ENCODE assay signal across 33 mouse cellular contexts in genomic region chr2:131678484-131678883, GRCm38 (mm10).
"Had no signal": no experiment of that assay in that cellular context is flagged by ENCODE, and none has a peak within 500 bp of the region (broad histone marks: within the 10 kb centered on the region; RNA-seq: fewer than 3 reads in every experiment).

No protein-coding gene starts in this region.

- H3K27me3 ChIP-seq: heart, embryonic 12.5 days; heart, embryonic 13.5 days; heart, embryonic 15.5 days; hindbrain, embryonic 12.5 days; hindbrain, embryonic 13.5 days; hindbrain, embryonic 15.5 days; intestine, embryonic 15.5 days; kidney, embryonic 15.5 days had no signal

- H3K4me1 ChIP-seq: hindbrain, embryonic 10.5 days; hindbrain, embryonic 12.5 days; hindbrain, embryonic 13.5 days; hindbrain, embryonic 15.5 days; intestine, embryonic 15.5 days; kidney, embryonic 15.5 days had no signal

- H3K9ac ChIP-seq: heart, embryonic 12.5 days; heart, embryonic 13.5 days; heart, embryonic 15.5 days; hindbrain, embryonic 12.5 days; hindbrain, embryonic 13.5 days; hindbrain, embryonic 14.5 days; hindbrain, embryonic 15.5 days; intestine, embryonic 15.5 days; kidney, embryonic 15.5 days had no signal

- H3K4me3 ChIP-seq: heart, embryonic 12.5 days; heart, embryonic 13.5 days; heart, embryonic 15.5 days; hindbrain, embryonic 10.5 days; hindbrain, embryonic 12.5 days; hindbrain, embryonic 13.5 days; hindbrain, embryonic 15.5 days; intestine, embryonic 15.5 days; kidney, embryonic 15.5 days; layer of hippocampus, adult 2 months; left cerebral cortex, adult 2 months had no signal

- H3K36me3 ChIP-seq: heart, embryonic 12.5 days; heart, embryonic 13.5 days; heart, embryonic 15.5 days; hindbrain, embryonic 10.5 days; hindbrain, embryonic 12.5 days; hindbrain, embryonic 13.5 days; hindbrain, embryonic 15.5 days; intestine, embryonic 15.5 days; kidney, embryonic 15.5 days had no signal

- DNase-seq: heart, postnatal 10 days; heart, postnatal 14 days; heart, postnatal 36 days; heart, postnatal 4 days; kidney, adult 11 months; kidney, adult 18-20 months; kidney, adult 2 months; kidney, adult 8-10 months; kidney, postnatal 10 days; kidney, postnatal 14 days; kidney, postnatal 25 days; kidney, postnatal 36 days; kidney, postnatal 4 days; layer of hippocampus, adult 9-11 months; layer of hippocampus, postnatal 36 days had no signal

- H3K27ac ChIP-seq: heart, embryonic 13.5 days; heart, embryonic 15.5 days; hindbrain, embryonic 10.5 days; hindbrain, embryonic 12.5 days; hindbrain, embryonic 13.5 days; hindbrain, embryonic 14.5 days; hindbrain, embryonic 15.5 days; hindbrain, postnatal 0 days; intestine, embryonic 15.5 days; kidney, embryonic 15.5 days; kidney, postnatal 0 days; layer of hippocampus, adult 2 months; left cerebral cortex, adult 2 months had no signal

- H3K4me2 ChIP-seq: heart, embryonic 12.5 days; heart, embryonic 13.5 days; heart, embryonic 15.5 days; hindbrain, embryonic 12.5 days; hindbrain, embryonic 13.5 days; hindbrain, embryonic 14.5 days; hindbrain, embryonic 15.5 days; intestine, embryonic 15.5 days; kidney, embryonic 15.5 days had no signal

- H3K9me3 ChIP-seq: heart, embryonic 12.5 days; heart, embryonic 13.5 days; heart, embryonic 15.5 days; hindbrain, embryonic 10.5 days; hindbrain, embryonic 12.5 days; hindbrain, embryonic 13.5 days; hindbrain, embryonic 15.5 days; intestine, embryonic 15.5 days; kidney, embryonic 15.5 days had no signal

- ATAC-seq: hindbrain, embryonic 16.5 days; hindbrain, postnatal 0 days; inflammation-experienced regulatory T-cells, adult 6 months; intestine, embryonic 15.5 days; intestine, embryonic 16.5 days; intestine, postnatal 0 days had no signal
